In genomic region chr13:56563075-56563474, GRCm38 (mm10) we compare ENCODE assay signal across 8 mouse cellular contexts. TPM values are rescaled to one million over a fixed set of nuclear protein-coding genes. Genes with fewer than 3 reads are reported as not detected.
DNase-seq lines count a peak whose midpoint lies in the region; ATAC-seq and TF ChIP-seq lines count a peak whose summit lies in the region.

No protein-coding gene starts in this region.

- H3K79me3 ChIP-seq in C2C12 (ENCODE audit: low read depth), result no peaks in the 10 kb centered on the region

- DNase-seq in adrenal gland, adult (ENCODE audit: inconsistent age in 2 of 2, low spot score in 1 of 2), result peak; percentile 49 to 74
- DNase-seq in adrenal gland, adult 2 months, result no peak
- DNase-seq in embryonic facial prominence, embryonic 11.5 days (ENCODE audit: low spot score), result peak; percentile 53
- peak; percentile 74 for DNase-seq in lung, postnatal 10 days

- 43% methylated on average over 6 of the region's 6 CpGs for WGBS in kidney, embryonic 14.5 days
- 39% methylated on average over 6 of the region's 6 CpGs for WGBS in kidney, embryonic 15.5 days
- 39% methylated on average over 6 of the region's 6 CpGs for WGBS in embryonic facial prominence, embryonic 11.5 days

- H3K79me2 ChIP-seq in C2C12 (ENCODE audit: control insufficient read depth, insufficient read depth), result no peaks in the 10 kb centered on the region

- peak; percentile 53 for TF ChIP-seq CTCF in C2C12 (IDR thresholded peaks at IDR 0.05; ENCODE audit: control insufficient read depth, insufficient read depth, insufficient read length)

- H3K4me2 ChIP-seq in kidney, embryonic 14.5 days (replicated peaks; ENCODE audit: low read depth, low read length), result no peak overlapping the region
- H3K4me2 ChIP-seq in kidney, embryonic 15.5 days, result no peak overlapping the region
- no peak overlapping the region for H3K4me2 ChIP-seq in embryonic facial prominence, embryonic 11.5 days (ENCODE audit: low read depth, low read length)

- H3K27me3 ChIP-seq in kidney, embryonic 14.5 days (ENCODE audit: control insufficient read depth, insufficient read depth, low read length), result no peaks in the 10 kb centered on the region
- H3K27me3 ChIP-seq in kidney, embryonic 15.5 days, result no peaks in the 10 kb centered on the region
- no peaks in the 10 kb centered on the region for H3K27me3 ChIP-seq in C2C12 (ENCODE audit: control insufficient read depth, insufficient read depth, insufficient read length)
- no peaks in the 10 kb centered on the region for H3K27me3 ChIP-seq in embryonic facial prominence, embryonic 11.5 days (ENCODE audit: control insufficient read depth, insufficient read depth, low read length)

- H3K4me1 ChIP-seq in kidney, embryonic 14.5 days (ENCODE audit: control insufficient read depth, insufficient read depth, low read length), result peaks cover 3% of the 10 kb centered on the region; the same call in 1 of the 2 replicates
- peaks cover 19% of the 10 kb centered on the region for H3K4me1 ChIP-seq in kidney, embryonic 15.5 days
- H3K4me1 ChIP-seq in embryonic facial prominence, embryonic 11.5 days (ENCODE audit: control insufficient read depth, insufficient read depth, low read length), result no peaks in the 10 kb centered on the region

- H3ac ChIP-seq in C2C12 (ENCODE audit: control insufficient read depth, insufficient read length, low read depth), result no peak overlapping the region

- no peak overlapping the region for H3K27ac ChIP-seq in kidney, embryonic 14.5 days (ENCODE audit: low read depth, low read length)
- no peak overlapping the region for H3K27ac ChIP-seq in kidney, embryonic 15.5 days
- H3K27ac ChIP-seq in embryonic facial prominence, embryonic 11.5 days (replicated peaks; ENCODE audit: low read depth, low read length), result no peak overlapping the region

- no peaks in the 10 kb centered on the region for H3K9me3 ChIP-seq in kidney, embryonic 14.5 days (ENCODE audit: control insufficient read depth, low read length)
- no peaks in the 10 kb centered on the region for H3K9me3 ChIP-seq in kidney, embryonic 15.5 days (replicated peaks)
- H3K9me3 ChIP-seq in embryonic facial prominence, embryonic 11.5 days (replicated peaks; ENCODE audit: control insufficient read depth, low read length), result no peaks in the 10 kb centered on the region

- H3K9ac ChIP-seq in kidney, embryonic 14.5 days (ENCODE audit: low read depth, low read length), result no peak overlapping the region
- H3K9ac ChIP-seq in kidney, embryonic 15.5 days, result no peak overlapping the region
- no peak overlapping the region for H3K9ac ChIP-seq in embryonic facial prominence, embryonic 11.5 days (replicated peaks; ENCODE audit: low read length)

- 0 out of 2 replicates have a peak, but pooled peaks have one; percentile 22 for ATAC-seq in kidney, embryonic 14.5 days (ENCODE audit: low FRiP score, low TSS enrichment)
- no peak for ATAC-seq in kidney, embryonic 15.5 days (replicated peaks; ENCODE audit: low FRiP score)
- ATAC-seq in embryonic facial prominence, embryonic 11.5 days (replicated peaks; ENCODE audit: insufficient number of reproducible peaks, low FRiP score, low TSS enrichment, low read depth), result no peak
- no peak for ATAC-seq in erythroblast, adult 5-6 weeks (replicated peaks; ENCODE audit: low FRiP score, poor library complexity, severe bottlenecking)

- H3K4me3 ChIP-seq in kidney, embryonic 14.5 days (ENCODE audit: low read length), result no peak overlapping the region
- H3K4me3 ChIP-seq in kidney, embryonic 15.5 days (replicated peaks), result no peak overlapping the region
- no peak overlapping the region for H3K4me3 ChIP-seq in C2C12 (ENCODE audit: insufficient read depth, poor library complexity, severe bottlenecking)
- H3K4me3 ChIP-seq in embryonic facial prominence, embryonic 11.5 days (ENCODE audit: low read depth, low read length), result no peak overlapping the region

- H3K36me3 ChIP-seq in kidney, embryonic 14.5 days (ENCODE audit: control insufficient read depth, insufficient read depth, low read length), result no peaks in the 10 kb centered on the region
- no peaks in the 10 kb centered on the region for H3K36me3 ChIP-seq in kidney, embryonic 15.5 days
- H3K36me3 ChIP-seq in C2C12 (ENCODE audit: control insufficient read depth, insufficient read depth), result no peaks in the 10 kb centered on the region
- H3K36me3 ChIP-seq in embryonic facial prominence, embryonic 11.5 days (replicated peaks; ENCODE audit: control insufficient read depth, insufficient read depth, low read depth, low read length), result no peaks in the 10 kb centered on the region

TF ChIP-seq in C2C12, 6 proteins besides CTCF, POLR2A, EP300 and RAD21:
- TF ChIP-seq MYOG (IDR thresholded peaks at IDR 0.05; ENCODE audit: control insufficient read depth, extremely low read depth, insufficient read length) (no peak), FOSL1 (IDR thresholded peaks at IDR 0.05; ENCODE audit: insufficient read depth, low read length, poor library complexity, severe bottlenecking) (no peak), MAX (IDR thresholded peaks at IDR 0.05) (no peak), MYOD1 (IDR thresholded peaks at IDR 0.05; ENCODE audit: control insufficient read depth, insufficient read length, low read depth) (no peak), USF1 (IDR thresholded peaks at IDR 0.05; ENCODE audit: low read depth) (no peak), CEBPB (IDR thresholded peaks at IDR 0.05; ENCODE audit: low read depth) (no peak)

RNA-seq across cellular contexts. Expression of gene Lect2, which starts 14.8 kb away (rescaled TPM):
- under 1 TPM in 1 of 2 experiments, not detected in 1; 0.49 TPM for total RNA-seq in adrenal gland, adult 2 months (2021)
- polyA plus RNA-seq in adrenal gland, adult 2 months (2012; rRNA removed), result not detected in 2 replicates
- 0.96 and 1.6 TPM in 2 replicates for polyA plus RNA-seq in kidney, embryonic 14.5 days (2014; fragmentation: Nextera tagmentation; extraction: Ambion mirVana)
- 1.8 and 2.5 TPM in 2 replicates for polyA plus RNA-seq in kidney, embryonic 15.5 days (2015; fragmentation: Nextera tagmentation; extraction: Ambion mirVana)
- not detected for polyA plus RNA-seq in C2C12 (2012; fragmentation: generic; extraction: Trizol)
- not detected in 2 replicates for polyA plus RNA-seq in embryonic facial prominence, embryonic 11.5 days (2014; fragmentation: Nextera tagmentation; extraction: Ambion mirVana)
- total RNA-seq in erythroblast, adult 5-6 weeks (2015; ENCODE audit: low replicate concordance), result not detected in 2 replicates
- not detected in 2 replicates for total RNA-seq in erythroblast, adult 5-6 weeks (2017; ENCODE audit: low replicate concordance)

RNA-seq across cellular contexts. Expression of gene Fbxl21, which starts 40.8 kb away (rescaled TPM):
- 1 to 10 TPM; 4.0 to 6.5 TPM for total RNA-seq in adrenal gland, adult 2 months (2021)
- 1.5 and 2.9 TPM in 2 replicates for polyA plus RNA-seq in adrenal gland, adult 2 months (2012; rRNA removed)
- 2.9 and 3.6 TPM in 2 replicates for polyA plus RNA-seq in kidney, embryonic 14.5 days (2014; fragmentation: Nextera tagmentation; extraction: Ambion mirVana)
- polyA plus RNA-seq in kidney, embryonic 15.5 days (2015; fragmentation: Nextera tagmentation; extraction: Ambion mirVana), result 2.1 and 2.9 TPM in 2 replicates
- polyA plus RNA-seq in C2C12 (2012; fragmentation: generic; extraction: Trizol), result 0.09 TPM
- polyA plus RNA-seq in embryonic facial prominence, embryonic 11.5 days (2014; fragmentation: Nextera tagmentation; extraction: Ambion mirVana), result 2.8 and 3.7 TPM in 2 replicates
- total RNA-seq in erythroblast, adult 5-6 weeks (2015; ENCODE audit: low replicate concordance), result not detected in 2 replicates
- total RNA-seq in erythroblast, adult 5-6 weeks (2017; ENCODE audit: low replicate concordance), result not detected in 2 replicates

RNA-seq across cellular contexts. Expression of gene Tgfbi, which starts 46.2 kb away (rescaled TPM):
- 10 to 100 TPM; 30.7 to 69.6 TPM for total RNA-seq in adrenal gland, adult 2 months (2021)
- polyA plus RNA-seq in adrenal gland, adult 2 months (2012; rRNA removed), result 80.5 and 129 TPM in 2 replicates
- polyA plus RNA-seq in kidney, embryonic 14.5 days (2014; fragmentation: Nextera tagmentation; extraction: Ambion mirVana), result 76.2 and 105 TPM in 2 replicates
- 121 and 135 TPM in 2 replicates for polyA plus RNA-seq in kidney, embryonic 15.5 days (2015; fragmentation: Nextera tagmentation; extraction: Ambion mirVana)
- 0.48 TPM for polyA plus RNA-seq in C2C12 (2012; fragmentation: generic; extraction: Trizol)
- polyA plus RNA-seq in embryonic facial prominence, embryonic 11.5 days (2014; fragmentation: Nextera tagmentation; extraction: Ambion mirVana), result 85.8 and 93.6 TPM in 2 replicates
- 20.4 and 25.7 TPM in 2 replicates for total RNA-seq in erythroblast, adult 5-6 weeks (2015; ENCODE audit: low replicate concordance)
- 20.8 and 27.5 TPM in 2 replicates for total RNA-seq in erythroblast, adult 5-6 weeks (2017; ENCODE audit: low replicate concordance)

Comparison
In these comparisons a context has a peak if more than half of its experiments do, and no peak if none do; other contexts are left out.
1. RNA of gene Tgfbi, which starts 46.2 kb away (polyA plus RNA-seq): 121 to 135 TPM in kidney, embryonic 15.5 days, 76.2 to 105 TPM in kidney, embryonic 14.5 days, 85.8 to 93.6 TPM in embryonic facial prominence, embryonic 11.5 days and 80.5 to 129 TPM in adrenal gland, adult 2 months; 0.48 TPM in C2C12 (single experiment); every median in the first group is over 10 times any median in the second.